Mouse (Mus musculus): Measurements from ENCODE around the gene Rai1.

GRCm38 (mm10) chr11:60111576-60111975 lies 6.8 kb downstream of the Rai1 start:
- TF ChIP-seq GATA1 (IDR thresholded peaks at IDR 0.05; ENCODE audit: low read length), result no peak
- no peak for TF ChIP-seq TAL1 (IDR thresholded peaks at IDR 0.05; ENCODE audit: low read length)
